Mouse (Mus musculus): ENCODE results near the gene Timm8a2. TPM values are rescaled to one million over a fixed set of nuclear protein-coding genes. Genes with fewer than 3 reads are reported as not detected.

The Timm8a2 gene
- total RNA-seq, 1 experiment: 3.2 TPM

GRCm38 (mm10) chr14:121995557-121995870 lies 39.0 kb upstream of the Timm8a2 start:
- in situ Hi-C loops (cut with MboI; ENCODE audit: low sequenced_read_pairs in 2 of 2, unreplicated experiment in 2 of 2): no loop called here
- H3K4me3 ChIP-seq (ENCODE audit: insufficient read depth in 1 of 2, low read depth in 1 of 2, low read length in 2 of 2, poor library complexity in 1 of 2, severe bottlenecking in 1 of 2): no peak overlapping the region
- no peak for DNase-seq (ENCODE audit: low read depth, low spot score)
- no peak overlapping the region for H3K9ac ChIP-seq (ENCODE audit: insufficient read depth, low read depth, low read length, poor library complexity, severe bottlenecking)
- no peaks in the 10 kb centered on the region for H3K4me1 ChIP-seq (ENCODE audit: control insufficient read depth in 2 of 2, insufficient read depth in 2 of 2, low read length in 2 of 2, poor library complexity in 1 of 2)
- H3K36me3 ChIP-seq (ENCODE audit: control insufficient read depth, insufficient read depth, low read length, poor library complexity, severe bottlenecking): peaks cover 7% of the 10 kb centered on the region; the same call in 1 of the 2 replicates
- no peak overlapping the region for H3K27ac ChIP-seq (ENCODE audit: insufficient read depth, low read depth, low read length, poor library complexity, severe bottlenecking)
- TF ChIP-seq ZNF384 (IDR thresholded peaks at IDR 0.05; ENCODE audit: low read depth, low read length) (no peak), ZC3H11A (IDR thresholded peaks at IDR 0.05; ENCODE audit: borderline replicate concordance, low read depth, low read length) (no peak), MAFK (IDR thresholded peaks at IDR 0.05; ENCODE audit: insufficient read depth, low read depth, low read length) (no peak), CHD2 (IDR thresholded peaks at IDR 0.05; ENCODE audit: low read depth, low read length) (no peak), HCFC1 (IDR thresholded peaks at IDR 0.05; ENCODE audit: borderline replicate concordance, insufficient read depth, low read length) (no peak)
- no peaks in the 10 kb centered on the region for H3K9me3 ChIP-seq (ENCODE audit: control insufficient read depth, insufficient read depth, low read depth, low read length)

GRCm38 (mm10) chr14:121996786-121997185 lies 37.7 kb upstream of the Timm8a2 start:
- Histone ChIP-seq H3K9me3 (ENCODE audit: control insufficient read depth, insufficient read depth, low read depth, low read length) (no peaks in the 10 kb centered on the region), H3K4me1 (ENCODE audit: control insufficient read depth in 2 of 2, insufficient read depth in 2 of 2, low read length in 2 of 2, poor library complexity in 1 of 2) (no peaks in the 10 kb centered on the region), H3K4me3 (ENCODE audit: insufficient read depth in 1 of 2, low read depth in 1 of 2, low read length in 2 of 2, poor library complexity in 1 of 2, severe bottlenecking in 1 of 2) (no peak overlapping the region), H3K9ac (ENCODE audit: insufficient read depth, low read depth, low read length, poor library complexity, severe bottlenecking) (no peak overlapping the region), H3K27ac (ENCODE audit: insufficient read depth, low read depth, low read length, poor library complexity, severe bottlenecking) (no peak overlapping the region), H3K36me3 (ENCODE audit: control insufficient read depth, insufficient read depth, low read length, poor library complexity, severe bottlenecking) (peaks cover 7% of the 10 kb centered on the region; the same call in 1 of the 2 replicates)
- DNase-seq (ENCODE audit: low read depth, low spot score): no peak
- no peak for TF ChIP-seq CHD2 (IDR thresholded peaks at IDR 0.05; ENCODE audit: low read depth, low read length)
- no peak for TF ChIP-seq ZC3H11A (IDR thresholded peaks at IDR 0.05; ENCODE audit: borderline replicate concordance, low read depth, low read length)
- no peak for TF ChIP-seq MAFK (IDR thresholded peaks at IDR 0.05; ENCODE audit: insufficient read depth, low read depth, low read length)
- no peak for TF ChIP-seq HCFC1 (IDR thresholded peaks at IDR 0.05; ENCODE audit: borderline replicate concordance, insufficient read depth, low read length)
- no peak for TF ChIP-seq ZNF384 (IDR thresholded peaks at IDR 0.05; ENCODE audit: low read depth, low read length)
- in situ Hi-C loops (cut with MboI; ENCODE audit: low sequenced_read_pairs in 2 of 2, unreplicated experiment in 2 of 2): no loop called here

GRCm38 (mm10) chr14:121999455-121999854 lies 35.0 kb upstream of the Timm8a2 start:
- H3K4me1 ChIP-seq (ENCODE audit: control insufficient read depth in 2 of 2, insufficient read depth in 2 of 2, low read length in 2 of 2, poor library complexity in 1 of 2): no peaks in the 10 kb centered on the region
- in situ Hi-C loops (cut with MboI; ENCODE audit: low sequenced_read_pairs in 2 of 2, unreplicated experiment in 2 of 2): no loop called here
- no peak overlapping the region for H3K27ac ChIP-seq (ENCODE audit: insufficient read depth, low read depth, low read length, poor library complexity, severe bottlenecking)
- DNase-seq (ENCODE audit: low read depth, low spot score): no peak
- TF ChIP-seq HCFC1 (IDR thresholded peaks at IDR 0.05; ENCODE audit: borderline replicate concordance, insufficient read depth, low read length) (no peak), ZC3H11A (IDR thresholded peaks at IDR 0.05; ENCODE audit: borderline replicate concordance, low read depth, low read length) (no peak)
- no peak overlapping the region for H3K9ac ChIP-seq (ENCODE audit: insufficient read depth, low read depth, low read length, poor library complexity, severe bottlenecking)
- no peak overlapping the region for H3K4me3 ChIP-seq (ENCODE audit: insufficient read depth in 1 of 2, low read depth in 1 of 2, low read length in 2 of 2, poor library complexity in 1 of 2, severe bottlenecking in 1 of 2)
- H3K36me3 ChIP-seq (ENCODE audit: control insufficient read depth, insufficient read depth, low read length, poor library complexity, severe bottlenecking): peaks cover 5% of the 10 kb centered on the region; the same call in 1 of the 2 replicates
- no peaks in the 10 kb centered on the region for H3K9me3 ChIP-seq (ENCODE audit: control insufficient read depth, insufficient read depth, low read depth, low read length)

GRCm38 (mm10) chr14:122000346-122001105 lies 33.9 kb upstream of the Timm8a2 start:
- no peak for DNase-seq (ENCODE audit: low read depth, low spot score)
- H3K36me3 ChIP-seq (ENCODE audit: control insufficient read depth, insufficient read depth, low read length, poor library complexity, severe bottlenecking): peaks cover 3% of the 10 kb centered on the region; the same call in 1 of the 2 replicates
- TF ChIP-seq ZC3H11A (IDR thresholded peaks at IDR 0.05; ENCODE audit: borderline replicate concordance, low read depth, low read length) (no peak), HCFC1 (IDR thresholded peaks at IDR 0.05; ENCODE audit: borderline replicate concordance, insufficient read depth, low read length) (no peak), MAFK (IDR thresholded peaks at IDR 0.05; ENCODE audit: insufficient read depth, low read depth, low read length) (no peak), CHD2 (IDR thresholded peaks at IDR 0.05; ENCODE audit: low read depth, low read length) (no peak), ZNF384 (IDR thresholded peaks at IDR 0.05; ENCODE audit: low read depth, low read length) (no peak)
- no peak overlapping the region for H3K4me3 ChIP-seq (ENCODE audit: insufficient read depth in 1 of 2, low read depth in 1 of 2, low read length in 2 of 2, poor library complexity in 1 of 2, severe bottlenecking in 1 of 2)
- H3K27ac ChIP-seq (ENCODE audit: insufficient read depth, low read depth, low read length, poor library complexity, severe bottlenecking): no peak overlapping the region
- no peaks in the 10 kb centered on the region for H3K9me3 ChIP-seq (ENCODE audit: control insufficient read depth, insufficient read depth, low read depth, low read length)
- H3K4me1 ChIP-seq (ENCODE audit: control insufficient read depth in 2 of 2, insufficient read depth in 2 of 2, low read length in 2 of 2, poor library complexity in 1 of 2): no peaks in the 10 kb centered on the region
- in situ Hi-C loops (cut with MboI; ENCODE audit: low sequenced_read_pairs in 2 of 2, unreplicated experiment in 2 of 2): no loop called here
- no peak overlapping the region for H3K9ac ChIP-seq (ENCODE audit: insufficient read depth, low read depth, low read length, poor library complexity, severe bottlenecking)
